50 mouse cellular contexts compared by ENCODE assay signal in the genomic region with DNA sequence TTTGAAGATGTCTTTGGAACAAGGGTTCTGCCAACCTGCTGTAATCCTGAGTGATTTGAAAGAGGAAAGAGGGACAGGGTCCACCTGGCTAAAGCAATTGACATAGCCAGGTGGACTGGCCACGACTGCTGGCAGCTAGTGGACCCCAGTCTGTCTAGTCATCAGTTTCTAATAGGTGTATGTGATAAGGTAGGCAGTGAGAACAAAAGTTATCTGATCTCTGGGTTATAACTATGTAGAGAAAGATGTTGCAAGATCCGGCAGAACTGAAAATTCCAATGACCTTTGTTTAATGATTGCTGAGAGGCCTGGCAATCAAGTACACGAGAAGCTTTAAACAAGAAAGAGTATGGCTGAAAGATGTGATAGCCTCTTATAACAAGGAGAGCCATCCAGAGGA. TPM values are rescaled to one million over a fixed set of nuclear protein-coding genes. Genes with fewer than 3 reads are reported as not detected.
"Had no signal": no experiment of that assay in that cellular context is flagged by ENCODE, and none has a peak within 500 bp of the region (broad histone marks: within the 10 kb centered on the region; RNA-seq: fewer than 3 reads in every experiment).

No protein-coding gene starts in this region.

- ATAC-seq: hindbrain, embryonic 16.5 days; hindbrain, postnatal 0 days; inflammation-experienced regulatory T-cells, adult 6 months had no signal

- H3K4me1 ChIP-seq: heart, embryonic 10.5 days; heart, embryonic 12.5 days; heart, embryonic 13.5 days; heart, embryonic 15.5 days; hindbrain, embryonic 10.5 days; hindbrain, embryonic 12.5 days; hindbrain, embryonic 13.5 days; hindbrain, embryonic 15.5 days; kidney, embryonic 15.5 days had no signal

- H3K4me3 ChIP-seq: heart, embryonic 10.5 days; heart, embryonic 12.5 days; heart, embryonic 13.5 days; heart, embryonic 15.5 days; hindbrain, embryonic 10.5 days; hindbrain, embryonic 12.5 days; hindbrain, embryonic 13.5 days; hindbrain, embryonic 15.5 days; kidney, embryonic 15.5 days; layer of hippocampus, adult 2 months; left cerebral cortex, adult 2 months had no signal

- H3K27me3 ChIP-seq: hindbrain, embryonic 12.5 days; hindbrain, embryonic 15.5 days had no signal

- H3K36me3 ChIP-seq: heart, embryonic 10.5 days; heart, embryonic 12.5 days; heart, embryonic 13.5 days; heart, embryonic 15.5 days; hindbrain, embryonic 10.5 days; hindbrain, embryonic 12.5 days; hindbrain, embryonic 13.5 days; hindbrain, embryonic 15.5 days; kidney, embryonic 15.5 days had no signal

- H3K4me2 ChIP-seq: heart, embryonic 11.5 days; heart, embryonic 12.5 days; heart, embryonic 13.5 days; heart, embryonic 15.5 days; hindbrain, embryonic 12.5 days; hindbrain, embryonic 13.5 days; hindbrain, embryonic 14.5 days; hindbrain, embryonic 15.5 days; kidney, embryonic 15.5 days had no signal

- DNase-seq: heart, postnatal 10 days; heart, postnatal 14 days; heart, postnatal 36 days; heart, postnatal 4 days; kidney, adult 11 months; kidney, adult 18-20 months; kidney, adult 2 months; kidney, adult 8-10 months; kidney, adult 9 months; kidney, postnatal 10 days; kidney, postnatal 14 days; kidney, postnatal 25 days; kidney, postnatal 36 days; kidney, postnatal 4 days; layer of hippocampus, adult 9-11 months; layer of hippocampus, postnatal 36 days had no signal

- H3K9me3 ChIP-seq: heart, embryonic 10.5 days; heart, embryonic 12.5 days; heart, embryonic 13.5 days; heart, embryonic 15.5 days; hindbrain, embryonic 10.5 days; hindbrain, embryonic 12.5 days; hindbrain, embryonic 13.5 days; hindbrain, embryonic 15.5 days; kidney, embryonic 15.5 days had no signal

- H3K27ac ChIP-seq: heart, embryonic 10.5 days; heart, embryonic 13.5 days; heart, embryonic 15.5 days; hindbrain, embryonic 10.5 days; hindbrain, embryonic 12.5 days; hindbrain, embryonic 13.5 days; hindbrain, embryonic 14.5 days; hindbrain, embryonic 15.5 days; hindbrain, postnatal 0 days; kidney, embryonic 15.5 days; kidney, postnatal 0 days; layer of hippocampus, adult 2 months; left cerebral cortex, adult 2 months had no signal

- H3K9ac ChIP-seq: heart, embryonic 12.5 days; heart, embryonic 13.5 days; heart, embryonic 15.5 days; hindbrain, embryonic 12.5 days; hindbrain, embryonic 13.5 days; hindbrain, embryonic 14.5 days; hindbrain, embryonic 15.5 days; kidney, embryonic 15.5 days had no signal

RNA-seq across cellular contexts. Expression of a gene that starts 25.9 kb away (rescaled TPM):
- total RNA-seq: heart, adult 8-10 months; heart, postnatal 10 days; heart, postnatal 14 days; heart, postnatal 25 days; heart, postnatal 36 days; heart, postnatal 4 days; hematopoietic stem cell, adult 5-6 weeks; hindbrain, postnatal 0 days; layer of hippocampus, adult 18-20 months; layer of hippocampus, adult 2 months; layer of hippocampus, adult 8-10 months; layer of hippocampus, postnatal 10 days; layer of hippocampus, postnatal 14 days; layer of hippocampus, postnatal 25 days; layer of hippocampus, postnatal 36 days; left cerebral cortex, adult 18-20 months; left cerebral cortex, adult 2 months had no signal
- polyA plus RNA-seq: heart, embryonic 10.5 days; heart, embryonic 11.5 days; heart, embryonic 12.5 days; heart, embryonic 13.5 days; heart, embryonic 14.5 days; heart, embryonic 15.5 days; heart, embryonic 16.5 days; heart, postnatal 0 days; hindbrain, embryonic 10.5 days; hindbrain, embryonic 11.5 days; hindbrain, embryonic 12.5 days; hindbrain, embryonic 13.5 days; hindbrain, embryonic 14.5 days; hindbrain, embryonic 15.5 days; hindbrain, embryonic 16.5 days; hindbrain, postnatal 0 days; inflammation-experienced regulatory T-cells, adult 6 months; intestine, embryonic 14.5 days; kidney, adult 2 months; kidney, embryonic 14.5 days; kidney, embryonic 15.5 days; kidney, embryonic 16.5 days; kidney, postnatal 0 days; large intestine, adult 2 months had no signal

RNA-seq across cellular contexts. Expression of a gene that starts 29.0 kb away (rescaled TPM):
- total RNA-seq: heart, adult 8-10 months; heart, postnatal 10 days; heart, postnatal 14 days; heart, postnatal 25 days; heart, postnatal 36 days; heart, postnatal 4 days; hematopoietic stem cell, adult 5-6 weeks; hindbrain, postnatal 0 days; layer of hippocampus, adult 18-20 months; layer of hippocampus, adult 2 months; layer of hippocampus, adult 8-10 months; layer of hippocampus, postnatal 10 days; layer of hippocampus, postnatal 14 days; layer of hippocampus, postnatal 25 days; layer of hippocampus, postnatal 36 days; left cerebral cortex, adult 18-20 months; left cerebral cortex, adult 2 months had no signal
- polyA plus RNA-seq: heart, embryonic 10.5 days; heart, embryonic 11.5 days; heart, embryonic 12.5 days; heart, embryonic 13.5 days; heart, embryonic 14.5 days; heart, embryonic 15.5 days; heart, embryonic 16.5 days; heart, postnatal 0 days; hindbrain, embryonic 10.5 days; hindbrain, embryonic 11.5 days; hindbrain, embryonic 12.5 days; hindbrain, embryonic 13.5 days; hindbrain, embryonic 14.5 days; hindbrain, embryonic 15.5 days; hindbrain, embryonic 16.5 days; hindbrain, postnatal 0 days; inflammation-experienced regulatory T-cells, adult 6 months; intestine, embryonic 14.5 days; kidney, adult 2 months; kidney, embryonic 14.5 days; kidney, embryonic 15.5 days; kidney, embryonic 16.5 days; kidney, postnatal 0 days; large intestine, adult 2 months had no signal

RNA-seq across cellular contexts. Expression of a gene that starts 32.3 kb away (rescaled TPM):
- total RNA-seq: heart, adult 8-10 months; heart, postnatal 10 days; heart, postnatal 14 days; heart, postnatal 25 days; heart, postnatal 36 days; heart, postnatal 4 days; hematopoietic stem cell, adult 5-6 weeks; hindbrain, postnatal 0 days; layer of hippocampus, adult 18-20 months; layer of hippocampus, adult 2 months; layer of hippocampus, adult 8-10 months; layer of hippocampus, postnatal 10 days; layer of hippocampus, postnatal 14 days; layer of hippocampus, postnatal 25 days; layer of hippocampus, postnatal 36 days; left cerebral cortex, adult 18-20 months; left cerebral cortex, adult 2 months had no signal
- polyA plus RNA-seq: heart, embryonic 10.5 days; heart, embryonic 11.5 days; heart, embryonic 12.5 days; heart, embryonic 13.5 days; heart, embryonic 14.5 days; heart, embryonic 15.5 days; heart, embryonic 16.5 days; heart, postnatal 0 days; hindbrain, embryonic 10.5 days; hindbrain, embryonic 11.5 days; hindbrain, embryonic 12.5 days; hindbrain, embryonic 13.5 days; hindbrain, embryonic 14.5 days; hindbrain, embryonic 15.5 days; hindbrain, embryonic 16.5 days; hindbrain, postnatal 0 days; inflammation-experienced regulatory T-cells, adult 6 months; intestine, embryonic 14.5 days; kidney, adult 2 months; kidney, embryonic 14.5 days; kidney, embryonic 15.5 days; kidney, embryonic 16.5 days; kidney, postnatal 0 days; large intestine, adult 2 months had no signal

RNA-seq across cellular contexts. Expression of a gene that starts 35.4 kb away (rescaled TPM):
- total RNA-seq: heart, adult 8-10 months; heart, postnatal 10 days; heart, postnatal 14 days; heart, postnatal 25 days; heart, postnatal 36 days; heart, postnatal 4 days; hematopoietic stem cell, adult 5-6 weeks; hindbrain, postnatal 0 days; layer of hippocampus, adult 18-20 months; layer of hippocampus, adult 2 months; layer of hippocampus, adult 8-10 months; layer of hippocampus, postnatal 10 days; layer of hippocampus, postnatal 14 days; layer of hippocampus, postnatal 25 days; layer of hippocampus, postnatal 36 days; left cerebral cortex, adult 18-20 months; left cerebral cortex, adult 2 months had no signal
- polyA plus RNA-seq: heart, embryonic 10.5 days; heart, embryonic 11.5 days; heart, embryonic 12.5 days; heart, embryonic 13.5 days; heart, embryonic 14.5 days; heart, embryonic 15.5 days; heart, embryonic 16.5 days; heart, postnatal 0 days; hindbrain, embryonic 10.5 days; hindbrain, embryonic 11.5 days; hindbrain, embryonic 12.5 days; hindbrain, embryonic 13.5 days; hindbrain, embryonic 14.5 days; hindbrain, embryonic 15.5 days; hindbrain, embryonic 16.5 days; hindbrain, postnatal 0 days; inflammation-experienced regulatory T-cells, adult 6 months; intestine, embryonic 14.5 days; kidney, adult 2 months; kidney, embryonic 14.5 days; kidney, embryonic 15.5 days; kidney, embryonic 16.5 days; kidney, postnatal 0 days; large intestine, adult 2 months had no signal

RNA-seq across cellular contexts. Expression of a gene that starts 38.5 kb away (rescaled TPM):
- total RNA-seq: heart, adult 8-10 months; heart, postnatal 10 days; heart, postnatal 14 days; heart, postnatal 25 days; heart, postnatal 36 days; heart, postnatal 4 days; hematopoietic stem cell, adult 5-6 weeks; hindbrain, postnatal 0 days; layer of hippocampus, adult 18-20 months; layer of hippocampus, adult 2 months; layer of hippocampus, adult 8-10 months; layer of hippocampus, postnatal 10 days; layer of hippocampus, postnatal 14 days; layer of hippocampus, postnatal 25 days; layer of hippocampus, postnatal 36 days; left cerebral cortex, adult 18-20 months; left cerebral cortex, adult 2 months had no signal
- polyA plus RNA-seq: heart, embryonic 10.5 days; heart, embryonic 11.5 days; heart, embryonic 12.5 days; heart, embryonic 13.5 days; heart, embryonic 14.5 days; heart, embryonic 15.5 days; heart, embryonic 16.5 days; heart, postnatal 0 days; hindbrain, embryonic 10.5 days; hindbrain, embryonic 11.5 days; hindbrain, embryonic 12.5 days; hindbrain, embryonic 13.5 days; hindbrain, embryonic 14.5 days; hindbrain, embryonic 15.5 days; hindbrain, embryonic 16.5 days; hindbrain, postnatal 0 days; inflammation-experienced regulatory T-cells, adult 6 months; intestine, embryonic 14.5 days; kidney, adult 2 months; kidney, embryonic 14.5 days; kidney, embryonic 15.5 days; kidney, embryonic 16.5 days; kidney, postnatal 0 days; large intestine, adult 2 months had no signal
